Mouse (Mus musculus): ENCODE data around the gene Alppl2. TPM values are rescaled to one million over a fixed set of nuclear protein-coding genes. Genes with fewer than 3 reads are reported as not detected.

Gene Alppl2
- total RNA-seq (2023) = not detected

DNA sequence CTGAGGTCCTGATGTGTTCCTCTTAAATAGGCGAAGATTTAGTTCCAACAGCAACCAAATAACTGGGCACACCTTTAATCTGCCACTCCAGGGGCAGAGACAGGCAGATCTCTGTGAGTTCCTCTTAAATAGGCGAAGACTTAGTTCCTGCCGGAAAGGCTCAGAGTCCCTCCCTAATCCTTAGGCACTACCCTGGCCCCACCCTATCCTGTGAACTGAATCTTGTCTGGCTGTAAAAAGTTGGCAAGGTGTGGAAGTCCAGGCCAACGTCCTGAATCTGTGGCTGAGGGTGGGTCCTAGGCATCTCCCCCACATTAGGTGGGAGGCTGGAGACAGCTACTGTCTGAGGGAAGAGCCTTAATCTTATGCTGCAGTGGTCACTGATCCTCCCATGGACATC is at the start of gene Alppl2:
Gene Alppl2 (minus strand): TSS at position 101 of the 400 bp plus-strand sequence.

DNA sequence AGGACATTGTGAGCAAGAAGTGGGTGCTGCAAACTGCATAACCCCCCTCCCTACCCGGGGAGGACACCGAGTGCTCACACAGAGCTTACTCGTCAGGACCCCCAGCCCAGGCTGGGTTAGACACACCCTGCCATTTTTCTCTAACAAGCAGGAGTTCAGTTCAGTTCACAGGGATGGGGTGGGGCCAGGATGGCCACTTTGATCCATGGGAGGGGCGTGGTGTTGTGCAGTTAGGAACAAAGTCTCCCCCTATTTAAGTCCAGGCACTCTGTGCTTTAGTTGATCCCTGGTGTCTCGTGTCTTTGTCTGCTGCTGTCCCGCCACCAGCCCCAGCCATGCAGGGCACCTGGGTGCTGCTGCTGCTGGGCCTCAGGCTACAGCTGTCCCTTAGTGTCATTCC is 34.9 kb upstream of the Alppl2 start, which contains the start of gene Akp3:
Gene Akp3 (plus strand): TSS at position 301 of the 400 bp plus-strand sequence.

DNA sequence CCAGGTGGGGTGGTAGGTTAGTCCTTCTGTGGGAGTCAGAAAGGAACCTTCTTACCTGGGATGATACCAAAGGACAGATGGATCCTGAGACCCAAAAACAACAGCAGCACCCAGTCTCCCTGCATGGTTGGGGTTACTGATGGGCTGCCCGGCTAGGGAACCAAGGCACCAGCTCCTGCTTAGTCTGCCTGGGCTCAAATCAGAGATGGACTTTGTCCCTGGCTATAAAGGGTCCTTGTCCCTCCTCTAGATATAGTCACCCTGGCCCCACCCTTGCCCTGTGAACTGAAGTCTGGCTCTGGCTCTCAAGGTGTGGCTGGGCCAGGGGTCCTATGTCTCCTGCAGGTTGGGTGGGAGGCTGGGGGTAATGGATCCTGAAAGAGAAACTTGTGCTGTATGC is 11.7 kb upstream of the Alppl2 start, which contains the start of gene Alpi:
Gene Alpi (minus strand): TSS at position 196 of the 400 bp plus-strand sequence.

Other genes starting within 250 kb of the Alppl2 start
- gene Alpi, start 11.7 kb upstream of the Alppl2 start, total RNA-seq (2023) = not detected
- gene Akp3, start 35.0 kb upstream of the Alppl2 start, total RNA-seq (2023) = not detected
- not detected for gene Ecel1, start 66.6 kb upstream of the Alppl2 start, total RNA-seq (2023)
- not detected for gene Prss56, start 93.4 kb upstream of the Alppl2 start, total RNA-seq (2023)
- gene Chrnd, start 100.7 kb upstream of the Alppl2 start, total RNA-seq (2023) = not detected
- not detected for gene Chrng, start 114.7 kb upstream of the Alppl2 start, total RNA-seq (2023)
- gene Eif4e2, start 124.0 kb upstream of the Alppl2 start, total RNA-seq (2023) = 156 TPM
- gene Efhd1, start 174.4 kb upstream of the Alppl2 start, total RNA-seq (2023) = not detected
- 120 TPM for gene Gigyf2, start 237.1 kb upstream of the Alppl2 start, total RNA-seq (2023)

Data from CD4-positive naive resting alpha-beta T cell, adult 76 days (primary cell).